Mouse (Mus musculus) erythroblast, embryonic 14.5 days (primary cell): ENCODE data around the gene Prpf31. TPM values are rescaled to one million over a fixed set of nuclear protein-coding genes. Genes with fewer than 3 reads are reported as not detected.

Experiments used
- H3K27me3 ChIP-seq: 2 replicates; pipeline ENCODE4 v1.6.1; 2012; ENCODE audit warnings: inconsistent platforms; ENCODE audit not compliant: control insufficient read depth
- H3K36me3 ChIP-seq: 2 replicates; pipeline ENCODE4 v1.6.1; 2012; ENCODE audit warnings: mild to moderate bottlenecking, inconsistent platforms; ENCODE audit not compliant: control insufficient read depth
- H3K4me1 ChIP-seq: 2 replicates; pipeline ENCODE4 v1.6.1; 2012; ENCODE audit warnings: inconsistent platforms; ENCODE audit not compliant: control insufficient read depth
- H3K4me3 ChIP-seq: replicated peaks from 2 replicates; pipeline ENCODE3; 2012; ENCODE audit warnings: moderate library complexity, mild to moderate bottlenecking, inconsistent platforms
- H3K9me3 ChIP-seq: 2 replicates; pipeline ENCODE4 v1.6.1; 2012; ENCODE audit warnings: low read length, inconsistent platforms, mixed read lengths; ENCODE audit not compliant: control insufficient read depth
- GATA1 ChIP-seq: IDR thresholded peaks from 2 replicates; pipeline ENCODE4 v1.6.1; 2012; ENCODE audit warnings: low read length, inconsistent platforms, mixed read lengths
- TAL1 ChIP-seq: IDR thresholded peaks from 3 replicates; pipeline ENCODE4 v1.6.1; 2012; ENCODE audit warnings: low read length, inconsistent platforms, mixed read lengths
- polyA plus RNA-seq: library from polyadenylated mRNA; stranded (reverse); fragments of >175 nt; gene quantifications from 2 replicates; pipeline ENCODE4 v1.2.3, GENCODE M21; 2012

Gene Prpf31
- polyA plus RNA-seq, result 3.2 TPM in 2 replicates

DNA sequence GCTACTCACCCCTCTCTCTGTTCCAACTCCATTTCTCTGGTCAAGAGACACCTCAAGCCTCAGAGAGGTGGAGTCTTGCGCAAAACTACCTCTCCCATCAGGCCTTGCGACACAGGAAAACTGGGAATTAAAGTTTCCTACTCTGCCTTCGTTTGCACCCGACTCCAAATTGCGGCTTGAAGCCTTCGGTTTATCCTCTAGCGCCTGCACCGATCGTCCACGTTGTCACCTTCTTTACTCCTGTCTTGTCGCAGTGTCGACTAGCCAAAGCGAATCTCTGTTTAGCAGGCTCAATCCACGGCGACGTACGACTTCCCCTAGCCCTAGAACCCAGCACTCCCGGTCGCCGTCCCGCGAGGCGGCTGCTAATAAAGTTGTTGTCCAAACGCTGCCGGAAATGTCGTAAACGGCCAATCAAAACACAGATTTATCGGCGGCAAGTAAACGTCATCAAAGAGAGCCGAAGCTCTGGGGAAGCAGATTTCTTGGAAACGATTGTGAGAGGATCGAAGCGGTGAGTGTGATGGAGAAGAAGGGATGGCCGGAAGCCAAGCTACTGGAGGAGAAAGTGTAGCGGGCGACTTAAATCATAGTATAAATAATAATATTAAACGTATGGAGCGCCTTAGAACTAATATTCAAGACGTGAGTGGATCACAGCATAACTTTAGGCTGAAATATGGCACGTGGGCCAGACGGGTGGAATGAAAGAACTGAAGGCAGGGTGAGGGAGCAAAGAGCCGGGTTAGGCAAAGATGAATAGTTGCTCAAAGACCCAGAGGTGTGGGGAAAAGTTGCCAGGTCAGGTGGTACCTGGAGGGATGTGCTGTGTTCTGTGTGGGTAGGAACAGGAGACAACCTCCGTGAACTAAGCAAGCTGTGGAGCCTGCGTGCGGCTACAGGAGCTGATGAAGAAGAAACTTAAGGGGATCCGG is at the start of gene Prpf31, which contains the start of gene Tfpt:
Prpf31 (plus strand) TSS at position 443 of the 935 bp plus-strand sequence.
Tfpt (minus strand) TSS at position 387 of the 935 bp plus-strand sequence.
- H3K36me3 ChIP-seq, result peaks cover 65% of the 10 kb centered on the region
- no peak for TF ChIP-seq TAL1
- peak; percentile 49; the same call in 1 of the 2 replicates for TF ChIP-seq GATA1

DNA sequence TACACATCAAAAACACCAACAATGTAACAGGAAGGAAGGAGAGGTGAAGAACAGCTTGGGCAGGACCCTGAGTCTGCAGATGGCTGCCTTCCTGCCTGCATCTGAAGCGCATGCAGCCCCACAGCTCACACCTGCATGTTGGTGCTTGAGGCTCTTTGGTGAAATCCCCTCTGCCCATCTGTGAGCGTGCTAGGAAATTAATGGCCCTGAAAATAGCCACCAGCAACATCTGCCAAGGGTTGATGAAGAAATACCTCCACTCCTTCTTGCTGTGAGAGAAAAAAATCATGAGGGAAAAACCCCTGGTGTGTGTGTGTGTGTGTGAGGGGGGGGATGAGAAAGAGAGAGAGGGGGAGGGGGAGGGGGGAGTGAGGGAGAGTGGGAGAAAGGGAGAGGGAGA is 49.8 kb upstream of the Prpf31 start:
- Histone ChIP-seq H3K36me3 (no peaks in the 10 kb centered on the region), H3K4me1 (no peaks in the 10 kb centered on the region), H3K27me3 (no peaks in the 10 kb centered on the region), H3K4me3 (no peak overlapping the region), H3K9me3 (no peaks in the 10 kb centered on the region)
- TF ChIP-seq TAL1, result no peak
- no peak for TF ChIP-seq GATA1

More for the DNA sequence above, at the start of gene Prpf31, which contains the start of gene Tfpt:
- Histone ChIP-seq H3K27me3 (no peaks in the 10 kb centered on the region), H3K9me3 (no peaks in the 10 kb centered on the region), H3K4me1 (peaks cover 32% of the 10 kb centered on the region), H3K4me3 (peak within 1 kb of the TSS; percentile 77)

DNA sequence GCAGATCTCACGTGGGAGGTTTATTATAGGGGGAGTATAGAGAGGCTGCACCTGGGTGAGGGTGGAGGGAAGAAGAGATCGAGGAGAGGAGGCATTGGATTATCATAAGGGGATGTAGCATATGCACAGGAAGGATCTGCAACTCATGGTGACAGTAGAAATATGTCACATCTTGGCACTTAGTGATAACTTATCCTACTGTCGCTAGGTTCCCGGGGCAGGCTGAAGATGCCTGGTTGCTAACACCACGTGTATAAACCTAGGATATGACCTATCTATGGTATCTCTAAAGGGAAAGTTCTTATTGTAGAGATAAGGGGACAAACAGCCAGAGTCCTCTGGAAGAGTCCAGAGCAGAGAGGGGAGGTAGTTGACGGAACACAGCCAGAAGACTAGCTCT is 44.0 kb upstream of the Prpf31 start:
- no peaks in the 10 kb centered on the region for H3K9me3 ChIP-seq
- H3K27me3 ChIP-seq, result no peaks in the 10 kb centered on the region
- TF ChIP-seq TAL1, result no peak
- TF ChIP-seq GATA1, result no peak
- H3K4me1 ChIP-seq, result no peaks in the 10 kb centered on the region
- no peaks in the 10 kb centered on the region for H3K36me3 ChIP-seq
- H3K4me3 ChIP-seq, result no peak overlapping the region

DNA sequence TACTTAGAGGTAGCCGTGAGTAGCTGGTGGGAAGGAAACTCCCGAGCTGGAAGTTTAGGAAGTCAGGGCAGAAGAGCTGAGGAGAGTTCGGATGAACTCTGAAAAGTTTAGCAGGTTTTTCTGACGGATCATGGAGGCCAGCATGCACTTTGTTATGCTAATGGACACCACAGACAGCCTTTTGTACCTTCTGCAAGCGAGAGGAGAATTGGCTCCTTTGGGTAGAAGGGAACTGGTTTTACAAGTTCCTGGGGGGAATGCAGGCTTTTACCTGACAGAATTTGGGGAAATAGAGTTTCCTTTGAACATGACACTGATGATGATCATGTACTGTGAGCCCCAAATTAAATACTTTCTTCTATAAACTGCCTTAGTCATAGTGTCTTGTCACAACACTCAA is 43.5 kb upstream of the Prpf31 start:
- no peaks in the 10 kb centered on the region for H3K4me1 ChIP-seq
- no peaks in the 10 kb centered on the region for H3K27me3 ChIP-seq
- no peaks in the 10 kb centered on the region for H3K36me3 ChIP-seq
- no peaks in the 10 kb centered on the region for H3K9me3 ChIP-seq
- no peak overlapping the region for H3K4me3 ChIP-seq
- TF ChIP-seq TAL1 (no peak), GATA1 (no peak)

DNA sequence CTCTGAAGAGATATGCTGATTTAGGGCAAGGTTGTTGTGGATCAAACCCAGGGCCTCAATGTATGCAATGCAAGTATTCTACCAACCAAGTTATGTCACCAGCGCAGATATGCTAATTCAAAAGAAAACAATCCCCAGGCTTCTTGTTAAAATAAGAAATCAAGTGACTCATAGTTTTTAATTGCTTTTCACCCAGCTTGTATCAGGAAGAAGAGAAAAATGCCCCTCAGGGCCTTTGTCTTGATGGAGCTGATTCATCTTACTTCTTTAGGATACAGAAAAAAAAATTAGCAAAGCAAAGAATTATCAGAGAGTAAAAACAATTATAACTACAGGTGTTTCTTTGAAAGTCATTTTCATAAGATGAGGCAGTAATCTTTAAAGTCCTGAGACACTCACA is 42.5 kb upstream of the Prpf31 start:
- TF ChIP-seq GATA1 (no peak), TAL1 (no peak)
- Histone ChIP-seq H3K36me3 (no peaks in the 10 kb centered on the region), H3K9me3 (no peaks in the 10 kb centered on the region), H3K27me3 (no peaks in the 10 kb centered on the region), H3K4me3 (no peak overlapping the region), H3K4me1 (no peaks in the 10 kb centered on the region)

DNA sequence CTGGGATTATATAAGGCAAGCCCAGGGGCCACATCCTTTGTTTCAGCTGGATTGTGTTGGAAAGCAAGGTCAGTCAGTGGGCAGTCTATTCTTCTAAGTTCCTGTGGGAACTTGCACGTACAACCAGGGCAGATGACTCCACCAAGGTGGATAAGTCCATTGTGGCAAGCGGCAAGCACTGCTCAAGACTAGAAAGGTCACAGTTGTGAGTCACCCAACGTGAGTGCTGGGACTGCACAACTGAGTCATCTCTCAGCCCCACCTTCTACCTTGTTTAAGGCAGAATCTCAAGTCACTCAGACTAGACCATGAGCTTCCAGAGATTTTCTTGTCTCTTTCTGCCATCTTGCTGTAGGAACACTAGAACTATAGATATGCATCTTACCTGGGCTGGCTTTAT is 39.2 kb upstream of the Prpf31 start:
- TF ChIP-seq TAL1 (no peak), GATA1 (no peak)

DNA sequence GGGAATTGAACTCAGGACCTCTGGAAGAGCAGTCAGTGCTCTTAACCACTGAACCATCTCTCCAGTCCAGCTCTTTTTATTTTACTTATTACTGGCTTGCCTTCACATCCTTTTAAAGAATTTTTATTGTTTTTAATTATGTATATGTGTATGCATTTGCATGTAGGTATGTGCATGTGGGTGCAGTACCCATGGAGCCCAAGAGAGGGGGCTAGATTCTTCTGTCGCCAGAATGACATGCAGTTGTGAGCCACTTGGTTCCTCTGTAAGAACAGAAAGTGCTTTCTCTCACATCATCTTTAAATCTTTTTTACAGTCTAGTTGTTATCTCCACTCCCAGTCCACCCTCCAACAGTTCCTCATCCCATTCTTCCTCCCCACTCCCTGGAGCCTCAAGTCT is 38.3 kb upstream of the Prpf31 start:
- no peaks in the 10 kb centered on the region for H3K9me3 ChIP-seq
- no peaks in the 10 kb centered on the region for H3K27me3 ChIP-seq
- no peak overlapping the region for H3K4me3 ChIP-seq
- H3K4me1 ChIP-seq, result peaks cover 6% of the 10 kb centered on the region
- no peaks in the 10 kb centered on the region for H3K36me3 ChIP-seq
- TF ChIP-seq GATA1 (no peak), TAL1 (no peak)

More for the DNA sequence above, 39.2 kb upstream of the Prpf31 start:
- Histone ChIP-seq H3K9me3 (no peaks in the 10 kb centered on the region), H3K4me1 (peaks cover 6% of the 10 kb centered on the region), H3K27me3 (no peaks in the 10 kb centered on the region), H3K36me3 (no peaks in the 10 kb centered on the region), H3K4me3 (no peak overlapping the region)

DNA sequence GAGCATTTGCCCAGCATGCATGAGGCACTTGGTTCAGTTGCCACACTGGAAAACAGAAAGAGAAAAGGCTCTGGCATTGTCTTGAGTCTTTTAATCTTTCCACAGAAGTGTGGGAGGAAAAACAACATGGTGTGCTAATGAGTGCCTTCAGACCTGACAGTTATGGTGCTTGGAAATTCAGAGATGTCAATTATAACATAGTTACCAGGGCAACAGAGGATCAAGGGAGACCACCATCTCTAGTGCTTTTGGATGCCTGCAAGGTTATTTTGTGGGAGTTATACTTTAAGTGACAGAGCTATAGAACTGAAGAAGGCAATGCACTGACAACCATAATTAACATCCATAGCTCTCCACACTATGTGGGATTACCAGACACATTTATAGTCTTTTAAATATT is 35.9 kb upstream of the Prpf31 start:
- no peaks in the 10 kb centered on the region for H3K27me3 ChIP-seq
- no peaks in the 10 kb centered on the region for H3K36me3 ChIP-seq
- H3K9me3 ChIP-seq, result no peaks in the 10 kb centered on the region
- H3K4me1 ChIP-seq, result peaks cover 6% of the 10 kb centered on the region
- H3K4me3 ChIP-seq, result no peak overlapping the region
- TF ChIP-seq TAL1, result no peak
- no peak for TF ChIP-seq GATA1

DNA sequence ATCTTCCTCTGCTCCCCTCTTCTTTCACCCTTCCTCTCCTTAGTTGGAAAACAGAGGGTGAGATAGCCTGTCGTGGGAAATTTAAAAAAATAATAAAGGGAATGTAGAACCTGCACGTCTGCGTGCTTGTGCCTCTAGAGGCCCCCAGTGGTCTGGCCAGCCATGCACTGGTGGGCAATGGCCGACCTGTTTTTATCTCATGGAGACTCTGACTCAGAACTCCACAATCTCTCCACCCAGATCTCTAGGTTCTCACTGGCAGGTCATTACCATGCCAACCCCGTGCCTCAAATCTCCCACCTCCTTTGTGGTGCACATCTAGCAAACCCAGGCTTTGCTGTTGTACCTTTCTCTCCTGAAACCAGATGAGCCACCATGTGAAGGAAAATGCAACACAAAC is 35.1 kb upstream of the Prpf31 start:
- Histone ChIP-seq H3K4me3 (peak overlapping the region; percentile 48), H3K27me3 (no peaks in the 10 kb centered on the region), H3K4me1 (peaks cover 6% of the 10 kb centered on the region), H3K9me3 (no peaks in the 10 kb centered on the region), H3K36me3 (no peaks in the 10 kb centered on the region)
- no peak for TF ChIP-seq TAL1
- TF ChIP-seq GATA1, result 0 out of 2 replicates have a peak, but pooled peaks have one; percentile 8
